Mouse (Mus musculus): ENCODE results near the gene Gadd45gip1. TPM values are rescaled to one million over a fixed set of nuclear protein-coding genes. Genes with fewer than 3 reads are reported as not detected.

The Gadd45gip1 gene
- total RNA-seq, 4 experiments from 2014 or later, result 63.6 to 68.4 (median 66.2) TPM

DNA sequence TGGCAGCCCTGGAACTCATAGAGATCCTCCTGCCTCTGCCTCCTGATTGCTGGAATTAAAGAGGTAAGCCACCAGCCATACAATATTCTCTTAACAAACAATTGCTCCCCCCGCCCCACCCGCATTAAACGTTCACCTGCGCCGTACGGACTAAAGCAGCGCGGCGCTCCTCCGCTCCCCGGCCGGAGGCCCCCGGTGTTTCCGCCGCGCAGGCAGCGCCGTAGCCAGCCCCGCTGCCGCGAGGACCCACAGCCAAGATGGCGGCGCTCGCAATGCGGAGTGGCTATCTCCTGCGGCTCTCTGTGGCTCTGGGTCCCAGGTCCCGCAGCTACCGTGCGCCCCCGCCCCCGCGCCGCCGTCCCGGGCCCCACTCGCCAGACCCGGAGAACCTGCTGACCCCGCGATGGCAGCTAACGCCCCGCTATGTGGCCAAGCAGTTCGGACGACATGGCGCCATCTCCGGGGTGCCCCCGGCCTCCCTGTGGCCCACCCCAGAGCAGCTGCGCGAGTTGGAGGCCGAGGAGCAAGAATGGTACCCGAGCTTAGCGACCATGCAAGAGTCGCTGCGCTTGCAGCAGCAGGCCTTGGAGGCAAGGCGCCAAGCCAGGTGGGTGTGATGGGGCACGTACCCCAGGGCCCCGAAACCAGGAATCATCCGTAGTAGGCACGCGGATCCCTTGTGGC lies 854 bp downstream of the Gadd45gip1 start:
- peak; percentile 62 for DNase-seq

DNA sequence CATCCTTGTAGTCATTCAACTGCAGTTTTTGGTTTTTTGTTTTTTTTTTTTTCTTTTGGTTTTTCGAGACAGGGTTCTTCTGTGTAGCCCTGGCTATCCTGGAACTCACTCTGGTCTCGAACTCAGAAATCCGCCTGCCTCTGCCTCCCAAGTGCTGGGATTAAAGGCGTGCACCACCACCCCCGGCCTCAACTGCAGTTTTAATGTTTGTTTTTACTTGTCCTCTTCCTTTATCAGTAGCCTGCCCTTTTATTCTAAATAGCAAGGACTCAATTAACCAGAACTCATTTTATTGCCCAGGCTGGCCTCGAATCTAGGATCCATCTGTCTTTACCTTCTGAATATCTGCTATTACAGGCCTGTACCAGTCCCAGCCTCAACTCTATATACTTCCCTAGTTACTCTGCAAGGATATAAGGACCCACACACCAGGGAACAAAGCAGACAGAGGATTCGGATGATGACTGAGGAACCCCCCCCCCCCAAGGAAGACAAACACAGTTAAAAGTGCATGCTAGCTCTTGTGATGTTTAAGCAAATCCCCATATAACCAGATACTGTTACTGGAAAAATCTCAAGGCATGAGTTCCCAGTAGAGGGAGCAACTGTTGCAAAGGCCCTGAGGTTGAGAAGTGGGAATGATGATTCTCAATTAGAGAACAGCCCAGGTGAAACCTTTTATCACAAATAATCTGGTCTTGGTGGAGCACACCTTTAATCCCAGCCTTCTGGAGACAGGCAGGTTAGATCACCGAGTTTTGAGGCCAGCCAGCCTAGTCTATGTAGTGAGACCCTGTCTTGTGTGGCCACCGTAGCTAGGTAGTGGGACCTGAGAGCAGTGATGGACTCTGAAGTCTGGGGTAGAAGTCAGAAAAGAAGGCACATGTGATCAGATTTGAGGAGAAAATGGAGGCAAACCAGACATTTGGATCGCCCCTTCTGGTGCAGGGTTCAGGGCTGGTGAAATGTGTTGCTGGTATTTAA lies 1.7 kb downstream of the Gadd45gip1 start:
- no peak for DNase-seq

DNA sequence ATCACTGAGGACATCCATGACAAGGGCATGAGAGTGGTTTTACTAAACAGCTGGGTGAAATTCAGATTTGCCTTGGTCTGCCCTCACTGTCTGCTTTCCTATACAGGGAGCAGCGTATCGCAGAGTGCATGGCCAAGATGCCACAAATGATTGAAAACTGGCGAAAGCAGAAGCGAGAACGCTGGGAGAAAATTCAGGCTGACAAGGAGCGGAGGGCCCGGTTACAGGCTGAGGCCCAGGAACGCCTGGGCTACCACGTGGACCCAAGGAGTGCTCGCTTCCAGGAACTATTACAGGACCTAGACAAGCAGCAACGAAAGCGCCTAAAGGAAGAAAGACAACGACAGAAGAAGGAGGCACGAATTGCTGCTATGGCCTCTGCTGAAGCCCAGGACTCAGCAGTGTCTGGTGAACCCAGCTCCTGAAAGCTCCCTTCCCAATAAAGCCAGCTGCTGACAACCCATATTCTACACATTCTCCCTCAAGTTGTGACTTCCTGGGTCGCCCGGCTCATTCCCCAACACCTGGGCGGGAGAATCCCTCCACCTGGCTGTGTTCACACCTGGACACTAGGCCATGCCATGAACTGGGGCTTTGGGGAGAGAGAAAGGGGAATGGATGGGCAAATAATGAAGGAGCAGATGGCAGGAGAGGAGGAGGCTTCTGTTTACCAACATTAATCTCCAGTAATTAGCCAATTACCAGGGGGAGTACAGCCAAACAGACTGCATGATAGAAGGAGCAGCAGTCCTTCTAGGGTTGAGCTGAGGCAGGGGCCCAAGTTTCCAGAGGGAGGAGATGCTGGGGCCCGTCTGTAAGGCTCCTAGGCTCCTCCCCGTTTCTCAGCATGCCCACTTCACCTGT lies 2.9 kb downstream of the Gadd45gip1 start:
- DNase-seq, result no peak

DNA sequence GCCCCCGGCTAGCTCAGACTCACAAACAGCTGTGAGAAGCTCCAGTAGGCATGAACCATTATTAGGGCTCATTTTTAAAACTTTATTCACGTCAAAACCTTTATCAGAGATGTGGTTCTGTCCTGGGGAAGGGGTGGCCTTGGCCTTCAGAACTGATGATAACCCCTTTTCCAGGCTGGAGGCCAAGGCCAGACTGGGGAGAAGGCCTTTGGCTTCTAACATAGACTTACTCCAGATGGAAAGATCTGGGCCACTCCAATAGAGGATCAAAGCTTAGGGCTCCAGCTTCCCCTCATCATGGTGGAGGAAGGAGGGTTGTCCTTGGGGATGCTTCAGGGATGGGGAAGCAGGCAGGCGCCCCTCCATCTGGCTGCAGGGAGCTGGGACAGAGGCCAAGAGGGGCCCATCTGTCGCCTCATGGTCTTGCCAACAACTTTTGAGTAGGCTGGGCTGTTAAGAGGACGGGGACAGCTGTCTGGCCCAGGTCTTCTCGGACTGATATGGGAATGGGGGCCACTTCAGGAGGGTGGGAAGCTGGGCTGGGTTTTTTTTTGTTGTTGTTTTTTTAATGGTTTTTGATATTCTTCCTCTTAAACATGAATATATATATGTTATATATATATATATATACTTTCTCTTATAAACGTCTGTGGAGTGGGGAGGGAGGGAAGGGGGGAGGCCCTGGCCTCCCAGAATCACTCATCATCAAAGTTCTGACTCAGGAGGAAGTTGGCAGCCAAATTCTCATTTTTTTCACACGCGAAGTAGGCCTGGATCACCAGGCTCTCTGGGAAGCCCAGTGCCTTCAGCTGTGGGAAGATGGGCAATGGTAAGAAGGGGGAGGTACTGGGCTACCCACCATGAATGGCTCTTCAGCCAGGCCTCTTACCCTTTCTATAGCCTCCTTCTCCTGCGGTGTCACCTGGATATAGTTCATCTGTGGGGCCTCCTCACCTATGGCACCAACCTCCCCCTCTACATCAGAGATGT lies 3.8 kb downstream of the Gadd45gip1 start:
- peak; percentile 74 for DNase-seq

DNA sequence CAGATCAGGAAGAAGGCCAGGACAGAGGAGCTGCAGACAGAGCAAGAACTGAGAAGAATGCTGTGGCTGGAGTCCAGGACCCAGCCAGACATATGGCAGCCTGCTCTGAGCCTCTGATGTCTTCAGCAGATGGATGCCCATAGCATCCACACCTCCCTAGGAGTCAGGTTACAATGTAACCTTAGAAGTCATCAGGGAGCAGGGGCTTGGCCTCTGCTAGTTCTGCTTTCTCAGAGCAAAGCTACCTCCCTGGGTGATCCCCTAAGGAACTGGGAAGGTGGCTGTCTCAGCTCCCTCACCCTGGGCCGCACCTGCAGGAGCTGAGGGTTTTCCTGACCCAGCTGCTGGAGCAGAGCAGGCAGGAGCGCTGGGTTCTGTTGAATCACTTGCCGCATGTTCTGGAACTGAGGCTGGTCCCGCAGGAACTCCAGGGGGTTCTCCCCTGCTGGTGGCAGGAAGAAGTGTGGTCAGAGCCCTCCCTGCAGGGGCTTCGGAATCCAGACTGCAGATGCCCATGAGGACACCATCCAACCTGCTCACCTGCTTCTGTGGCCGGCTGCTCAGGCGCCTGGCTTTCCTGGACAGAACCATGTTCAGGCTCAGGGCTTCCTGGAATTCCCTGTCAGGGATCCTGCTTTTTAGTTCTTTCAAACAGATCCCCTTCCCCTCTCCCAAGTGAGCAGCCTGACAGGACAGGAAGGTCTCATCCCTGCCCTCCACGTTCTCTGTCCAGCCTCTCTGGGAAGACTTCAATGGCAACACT lies 6.0 kb downstream of the Gadd45gip1 start:
- no peak for DNase-seq

DNA sequence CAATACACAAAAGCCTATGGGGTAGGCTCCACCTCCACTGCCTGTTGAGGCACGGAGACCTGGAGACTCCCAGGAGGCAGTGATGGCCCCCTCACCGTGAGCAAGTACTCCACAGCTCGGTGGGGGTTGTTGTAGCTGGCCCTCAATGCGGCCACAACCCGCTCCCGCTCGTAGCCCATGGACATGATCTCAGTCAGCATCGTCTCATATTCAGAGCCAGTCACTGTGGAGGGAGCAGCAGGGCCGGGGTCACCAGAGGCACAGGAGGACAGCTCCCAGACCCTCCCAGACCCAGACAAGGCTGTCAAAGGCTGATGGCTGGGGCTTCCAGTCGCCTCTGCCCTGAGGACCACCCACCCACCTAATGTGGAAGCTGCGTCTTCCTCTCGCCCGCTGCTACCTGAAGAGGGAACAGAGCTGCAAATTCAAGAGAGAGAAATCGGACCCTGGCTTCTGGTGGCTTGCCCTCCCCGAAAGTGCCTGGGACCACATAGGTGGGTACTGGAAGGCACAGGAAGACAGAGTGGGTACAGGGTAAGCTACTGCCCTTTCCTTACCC lies 6.7 kb downstream of the Gadd45gip1 start:
- no peak for DNase-seq

DNA sequence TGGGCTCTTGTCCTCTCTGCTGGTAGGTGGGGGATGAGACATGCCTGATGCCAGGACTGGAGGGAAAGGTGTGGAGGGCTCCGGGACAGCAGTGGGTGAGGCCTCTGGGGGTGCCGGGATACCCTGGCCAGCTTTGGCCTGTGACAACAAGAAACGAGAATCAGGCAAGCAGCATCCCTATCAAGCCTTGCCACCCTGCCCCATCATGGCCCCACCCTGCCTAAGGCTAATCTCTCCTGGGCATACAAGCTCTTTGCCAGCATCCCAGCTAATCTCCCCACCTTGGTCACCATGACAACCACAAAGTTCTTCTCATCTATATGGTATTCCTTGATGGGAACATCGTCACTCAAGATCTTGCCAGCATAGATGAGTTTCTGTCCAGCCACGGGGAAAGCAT lies 7.2 kb downstream of the Gadd45gip1 start:
- no peak for DNase-seq

DNA sequence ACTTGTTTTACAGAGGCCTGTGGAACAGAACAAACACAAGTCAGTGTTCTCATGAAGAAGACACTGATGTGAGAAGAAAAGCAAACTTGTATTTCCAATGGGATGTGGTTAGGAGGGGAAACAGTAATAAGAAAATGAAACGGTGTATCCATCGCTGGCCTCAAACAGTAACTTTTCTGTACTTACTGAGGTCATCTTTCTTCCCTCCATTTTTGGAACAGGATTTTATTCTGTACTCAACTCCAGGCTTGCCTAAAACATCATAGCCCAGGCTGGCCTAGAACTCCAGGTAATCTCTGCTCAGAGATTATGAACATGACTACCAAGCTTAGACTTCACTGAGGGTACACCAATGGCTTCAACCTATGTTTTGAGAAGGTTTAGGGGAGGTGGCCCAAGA lies 8.1 kb downstream of the Gadd45gip1 start:
- no peak for DNase-seq

DNA sequence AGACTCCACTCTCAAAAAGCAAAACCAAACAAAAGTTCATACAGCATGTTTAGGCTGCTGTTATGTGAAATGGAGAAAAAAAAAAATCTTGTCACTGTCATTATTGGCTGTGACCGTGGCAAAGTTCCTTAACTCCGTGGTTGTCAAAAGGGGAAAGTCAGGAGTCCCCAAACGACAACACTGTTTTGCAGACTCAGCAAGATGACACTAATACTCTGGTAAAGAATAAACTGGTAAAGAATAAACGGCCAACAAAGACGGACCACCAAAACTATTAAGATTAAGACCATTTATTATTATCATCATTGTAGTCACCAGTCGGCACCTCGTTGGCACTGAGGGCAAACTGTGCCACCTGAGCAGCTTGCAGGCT lies 8.5 kb downstream of the Gadd45gip1 start:
- no peak for DNase-seq

DNA sequence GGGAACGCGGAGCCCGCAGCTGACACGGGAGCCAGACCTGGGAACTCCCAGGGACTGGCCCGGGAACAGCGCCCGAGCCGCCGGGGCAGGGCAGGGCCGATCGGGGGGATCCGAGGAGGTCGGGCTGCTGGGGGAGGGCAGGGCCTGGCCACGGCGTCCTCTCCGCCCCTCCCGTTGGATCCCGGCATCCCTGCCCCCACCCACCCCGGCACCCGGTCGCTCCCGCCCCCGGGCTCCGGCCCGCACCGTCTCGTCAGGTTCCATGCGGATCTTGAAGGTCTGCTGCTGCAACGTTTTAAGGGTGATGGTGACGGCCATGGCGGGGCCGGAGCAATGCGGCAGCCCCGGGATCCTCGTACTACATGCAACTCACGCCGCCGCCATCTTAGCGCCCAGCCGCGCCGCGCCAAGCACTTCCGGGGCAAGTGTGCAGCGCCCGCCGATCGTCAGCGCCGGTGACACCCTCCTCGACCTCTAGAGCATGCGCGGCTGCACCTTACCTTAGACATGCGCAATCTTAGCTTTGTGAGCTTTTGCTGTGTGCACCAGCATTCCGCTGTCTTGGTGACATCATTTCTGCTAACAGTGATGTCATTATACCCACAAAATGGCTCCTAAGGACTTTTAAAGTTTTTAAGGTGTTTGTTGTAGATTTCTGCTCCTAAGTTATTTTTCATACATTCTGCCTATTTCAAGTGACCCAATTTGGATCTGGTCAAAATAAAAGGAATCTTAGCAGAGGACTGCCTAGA lies 9.1 kb downstream of the Gadd45gip1 start, which contains the start of gene Rad23a:
Rad23a (minus strand) TSS at position 418 of the 752 bp plus-strand sequence.
- peak; percentile 89 for DNase-seq

DNA sequence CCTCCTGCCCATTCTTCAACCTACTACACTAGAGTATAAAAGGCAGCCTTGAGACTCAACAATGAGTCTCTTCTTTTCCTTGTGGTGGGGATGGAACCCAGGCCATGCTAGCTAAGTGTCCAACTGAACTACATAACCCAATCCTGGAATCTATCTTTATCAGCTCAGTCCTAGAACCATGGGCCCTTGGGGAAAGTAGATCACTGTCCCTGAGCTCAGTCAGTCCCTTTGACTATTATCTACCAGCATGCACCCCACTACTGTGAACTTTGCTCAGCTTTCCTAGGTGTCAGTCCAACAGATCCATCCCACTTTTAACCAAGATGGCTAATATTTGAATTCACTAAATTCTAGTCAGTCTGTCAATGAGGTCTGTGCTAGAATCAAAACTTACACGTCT lies 10.2 kb downstream of the Gadd45gip1 start:
- DNase-seq, result no peak

DNA sequence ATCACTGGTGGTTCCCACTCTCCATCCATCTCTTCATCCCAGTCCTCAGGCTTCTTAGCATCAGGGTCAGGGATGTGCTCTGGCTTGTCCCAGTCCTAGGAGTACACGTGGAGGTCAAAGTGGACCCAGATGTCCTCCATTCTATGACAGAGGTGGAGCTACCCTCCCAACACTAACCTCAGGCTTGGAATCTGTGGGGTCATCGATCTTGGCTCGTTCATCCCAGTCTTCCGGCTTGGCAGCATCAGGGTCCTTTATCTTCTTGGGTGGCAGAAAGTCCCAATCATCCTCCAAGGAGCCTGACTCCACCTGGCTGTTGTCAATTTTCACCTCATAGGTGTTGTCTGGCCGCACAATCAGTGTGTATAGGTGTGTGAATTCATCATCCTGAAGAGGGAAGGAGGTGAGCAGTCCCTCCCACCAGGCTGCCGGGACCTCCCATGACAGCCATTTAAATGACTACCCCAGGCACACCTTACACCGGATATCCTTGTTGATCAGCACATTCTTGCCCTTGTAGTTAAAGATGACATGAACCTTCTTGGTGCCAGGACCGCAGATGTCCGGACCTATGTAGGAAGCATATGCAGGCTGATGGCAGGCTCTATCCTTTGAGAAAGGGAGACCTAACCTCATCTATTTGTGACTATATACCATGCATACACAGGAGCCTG lies 13.2 kb downstream of the Gadd45gip1 start:
- no peak for DNase-seq

DNA sequence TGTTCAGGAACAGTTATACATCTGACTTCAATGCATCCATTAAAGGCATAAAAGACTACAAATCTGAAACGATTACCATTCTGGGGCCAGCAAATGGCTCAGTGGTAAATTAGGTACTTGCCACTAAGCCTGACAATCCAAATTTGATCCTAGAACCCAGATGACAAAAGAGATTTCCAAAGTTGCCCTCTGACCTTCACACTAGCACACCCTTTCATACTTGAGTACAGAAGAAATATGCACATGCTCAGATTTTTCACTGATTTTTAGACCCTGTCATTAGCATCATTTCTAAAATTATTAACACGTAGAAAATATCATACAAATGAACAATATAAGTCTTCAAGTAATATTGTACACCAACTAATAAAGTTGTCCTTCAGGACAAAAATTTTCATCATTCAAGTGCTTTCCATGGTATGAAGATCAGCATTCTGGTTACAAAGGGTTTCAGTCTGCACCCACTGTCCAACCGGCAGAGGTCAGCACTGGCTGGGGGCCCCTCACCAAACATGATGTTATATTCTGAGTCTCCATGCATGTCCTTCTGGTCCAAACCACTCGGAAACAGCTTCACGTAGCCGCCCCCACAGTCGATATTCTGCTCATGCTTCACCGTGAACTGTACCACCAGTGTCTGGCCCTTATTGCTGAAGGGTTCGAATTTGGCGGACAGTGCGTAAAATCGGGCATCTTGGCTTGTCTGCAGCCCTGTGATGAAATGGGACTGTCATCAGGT lies 14.2 kb downstream of the Gadd45gip1 start:
- no peak for DNase-seq

DNA sequence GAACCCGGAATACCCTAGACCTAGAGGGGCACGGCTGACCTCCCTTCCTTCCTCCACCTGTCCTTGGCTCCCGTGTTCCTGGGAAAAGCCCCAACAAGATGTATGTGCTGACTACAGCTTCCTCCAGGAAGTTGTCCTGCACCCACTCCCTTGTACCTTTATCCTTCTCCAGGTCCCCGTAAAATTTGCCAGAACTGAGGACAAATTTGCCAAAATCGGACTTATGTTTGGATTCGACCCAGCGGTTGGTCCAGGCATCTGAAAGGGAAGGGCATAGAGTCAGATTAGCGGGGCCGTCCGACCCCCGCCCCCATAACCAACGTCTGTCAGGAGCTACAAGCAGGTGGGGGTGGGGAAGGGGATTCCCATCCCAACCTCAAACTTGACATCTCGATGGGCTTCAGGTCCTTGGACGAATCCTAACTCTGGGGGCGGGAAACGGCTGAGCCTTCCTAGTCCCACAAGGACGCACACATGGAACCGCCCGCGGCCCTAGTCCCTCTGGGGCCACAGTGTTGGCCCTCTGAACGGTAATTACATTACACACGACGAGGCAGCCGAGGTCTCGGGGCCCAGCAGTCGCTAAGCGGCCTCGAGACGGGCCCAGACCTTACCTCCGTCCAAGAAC lies 14.9 kb downstream of the Gadd45gip1 start:
- DNase-seq, result no peak

DNA sequence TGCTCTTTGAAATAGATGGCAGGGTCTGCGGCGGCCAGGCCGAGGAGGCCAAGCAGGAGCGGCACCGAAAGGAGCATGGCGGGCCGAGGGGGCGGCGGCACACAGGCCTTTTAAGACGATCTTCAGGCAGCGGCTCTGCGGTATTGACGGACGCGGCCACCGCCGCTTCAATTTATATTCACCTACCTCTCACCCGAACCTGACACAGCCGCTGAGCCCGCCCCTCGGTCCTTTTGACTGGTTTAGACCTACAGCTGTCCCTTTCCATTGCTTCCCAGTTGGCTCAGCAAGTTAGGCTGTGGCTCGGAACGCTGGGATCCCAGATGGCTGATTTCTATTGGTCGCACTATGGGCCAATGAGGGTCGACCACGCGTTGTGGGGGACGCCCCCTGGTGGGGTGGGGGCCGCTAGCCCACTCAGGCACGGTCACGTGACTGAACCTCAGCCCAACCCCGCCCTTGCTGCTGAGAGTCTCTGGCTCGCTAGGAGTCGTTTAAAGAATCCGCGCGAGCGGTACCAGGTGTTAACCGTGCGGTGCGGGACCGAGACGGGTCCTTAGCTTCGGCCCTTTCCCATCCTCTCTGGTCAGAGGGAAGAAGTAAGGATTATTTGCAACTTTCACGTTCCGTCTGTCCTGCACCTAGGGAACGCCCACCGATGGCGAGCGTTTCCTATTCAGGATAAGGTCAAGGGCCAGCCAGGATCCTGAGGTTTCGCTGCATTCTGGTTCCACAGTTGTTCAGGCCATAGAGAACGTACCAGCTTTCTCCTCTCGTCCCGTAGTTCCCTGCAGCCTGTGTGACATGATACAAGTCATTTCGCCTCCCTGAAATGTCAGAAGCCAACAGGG lies 15.6 kb downstream of the Gadd45gip1 start, which contains the start of gene Calr:
Calr (minus strand) TSS at position 213 of the 851 bp plus-strand sequence.
- peak; percentile 100 for DNase-seq

DNA sequence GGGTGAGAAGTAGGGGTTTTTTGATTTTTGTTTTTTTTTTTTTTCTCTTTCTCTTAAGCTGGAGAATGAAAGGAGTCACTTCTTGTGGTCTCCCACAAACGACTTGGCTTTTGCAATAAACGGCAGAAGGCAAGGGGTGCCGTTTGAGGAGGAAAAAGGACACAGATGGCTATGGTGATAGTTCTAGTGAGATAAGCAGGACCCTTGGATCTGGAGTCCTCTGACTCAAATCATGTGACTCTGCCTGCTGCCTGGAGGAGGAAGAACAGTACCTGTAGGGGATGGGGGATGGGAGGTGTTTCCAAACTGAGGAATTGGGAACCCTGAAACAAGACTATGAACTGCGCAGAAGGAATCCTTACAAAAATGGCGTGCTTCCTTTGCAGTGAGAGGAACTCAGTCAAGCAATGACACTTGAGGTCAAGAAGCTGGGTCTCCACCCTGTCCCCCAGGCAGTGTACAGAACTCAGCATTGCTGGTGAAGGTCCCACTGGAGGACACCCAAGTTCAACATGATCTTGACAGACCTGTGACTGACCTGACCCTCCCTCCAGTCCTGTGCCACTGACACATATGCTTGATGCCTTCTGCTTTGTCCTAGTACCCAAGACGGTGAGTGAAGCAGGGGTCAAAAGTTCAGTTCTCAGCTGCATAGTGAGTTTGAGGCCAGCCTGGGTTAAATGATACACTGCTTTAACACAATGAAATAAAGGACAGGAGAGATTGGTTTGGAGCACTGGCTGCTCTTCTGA lies 16.5 kb downstream of the Gadd45gip1 start:
- no peak for DNase-seq
